Mouse (Mus musculus) liver (tissue): ENCODE results near the gene Bst1.

ENCODE experiments used
- DNase-seq: peaks from one replicate; pipeline ENCODE4 v3.0.0-alpha.2; 2020; ENCODE audit warnings: mixed read lengths

Gene Bst1

GRCm38 (mm10) chr5:43814536-43814935, 4.1 kb upstream of the Bst1 start:
- DNase-seq, result no peak

- no peak for DNase-seq
Measured at GRCm38 (mm10) chr5:43815769-43816168, 2.9 kb upstream of the Bst1 start.

- no peak for DNase-seq
Measured at GRCm38 (mm10) chr5:43820785-43821184, 2.1 kb downstream of the Bst1 start.

- DNase-seq, result no peak
Measured at GRCm38 (mm10) chr5:43821538-43821937, 2.9 kb downstream of the Bst1 start, which contains the start of gene Fbxl5. Gene Fbxl5 (minus strand): TSS chr5:43821638.

GRCm38 (mm10) chr5:43822199-43822598, 3.5 kb downstream of the Bst1 start:
- DNase-seq, result no peak

- no peak for DNase-seq
Measured at GRCm38 (mm10) chr5:43822824-43823223, 4.1 kb downstream of the Bst1 start.

- DNase-seq, result no peak
Measured at GRCm38 (mm10) chr5:43824580-43824979, 5.9 kb downstream of the Bst1 start.

- DNase-seq, result no peak
Measured at GRCm38 (mm10) chr5:43826883-43827282, 8.2 kb downstream of the Bst1 start.

- DNase-seq, result no peak
Measured at GRCm38 (mm10) chr5:43827366-43827765, 8.7 kb downstream of the Bst1 start.

GRCm38 (mm10) chr5:43836590-43836989, 17.9 kb downstream of the Bst1 start:
- DNase-seq, result no peak

GRCm38 (mm10) chr5:43837372-43837771, 18.7 kb downstream of the Bst1 start:
- DNase-seq, result peak; percentile 40

GRCm38 (mm10) chr5:43841144-43842010, 22.7 kb downstream of the Bst1 start:
- DNase-seq, result peak; percentile 35

- DNase-seq, result no peak
Measured at GRCm38 (mm10) chr5:43842011-43842285, 23.3 kb downstream of the Bst1 start.

- no peak for DNase-seq
Measured at GRCm38 (mm10) chr5:43842576-43843155, 24.0 kb downstream of the Bst1 start.

GRCm38 (mm10) chr5:43845083-43845482, 26.4 kb downstream of the Bst1 start:
- DNase-seq, result no peak

GRCm38 (mm10) chr5:43845646-43846045, 27.0 kb downstream of the Bst1 start:
- DNase-seq, result no peak

GRCm38 (mm10) chr5:43846227-43846626, 27.5 kb downstream of the Bst1 start:
- DNase-seq, result no peak

GRCm38 (mm10) chr5:43847555-43847954, 28.9 kb downstream of the Bst1 start:
- DNase-seq, result no peak

- DNase-seq, result no peak
Measured at GRCm38 (mm10) chr5:43848275-43848674, 29.6 kb downstream of the Bst1 start.

GRCm38 (mm10) chr5:43853096-43853867, 34.6 kb downstream of the Bst1 start:
- DNase-seq, result no peak

- DNase-seq, result no peak
Measured at GRCm38 (mm10) chr5:43853868-43854488, 35.3 kb downstream of the Bst1 start.

GRCm38 (mm10) chr5:43855769-43856168, 37.1 kb downstream of the Bst1 start:
- no peak for DNase-seq

GRCm38 (mm10) chr5:43859663-43860062, 41.0 kb downstream of the Bst1 start:
- DNase-seq, result no peak
